Mouse (Mus musculus): ENCODE measurements around the gene Imp3.

Imp3 gene

DNA sequence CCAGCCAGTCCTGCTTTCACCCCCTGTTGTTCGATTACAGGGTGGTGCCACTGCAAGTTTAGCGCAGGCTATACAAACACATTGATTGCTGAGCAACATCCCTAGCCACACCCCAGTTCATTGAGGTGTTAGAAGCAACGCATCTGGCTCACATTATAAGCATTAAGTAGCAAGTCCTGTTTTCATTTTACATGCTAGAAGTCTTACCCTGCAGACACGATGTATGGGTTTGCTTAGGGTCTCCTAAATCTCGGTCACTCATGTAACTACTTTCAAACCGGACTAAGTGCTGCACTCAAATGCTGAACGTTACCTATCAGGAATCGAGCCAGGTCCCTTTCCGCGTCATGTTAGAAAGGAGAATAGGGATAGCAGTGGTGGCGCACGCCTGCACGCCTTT, 12.5 kb downstream of the Imp3 start:
- in situ Hi-C loops (cut with MboI; ENCODE audit: unreplicated experiment in 2 of 2): loop anchor here (10.0 to 25.0 kb wide), 3 partner anchors 105 to 563 kb away; partner anchors contain the start of genes Cox5a (in 1 of the 2) and Rpp25 (in 1 of the 2)

DNA sequence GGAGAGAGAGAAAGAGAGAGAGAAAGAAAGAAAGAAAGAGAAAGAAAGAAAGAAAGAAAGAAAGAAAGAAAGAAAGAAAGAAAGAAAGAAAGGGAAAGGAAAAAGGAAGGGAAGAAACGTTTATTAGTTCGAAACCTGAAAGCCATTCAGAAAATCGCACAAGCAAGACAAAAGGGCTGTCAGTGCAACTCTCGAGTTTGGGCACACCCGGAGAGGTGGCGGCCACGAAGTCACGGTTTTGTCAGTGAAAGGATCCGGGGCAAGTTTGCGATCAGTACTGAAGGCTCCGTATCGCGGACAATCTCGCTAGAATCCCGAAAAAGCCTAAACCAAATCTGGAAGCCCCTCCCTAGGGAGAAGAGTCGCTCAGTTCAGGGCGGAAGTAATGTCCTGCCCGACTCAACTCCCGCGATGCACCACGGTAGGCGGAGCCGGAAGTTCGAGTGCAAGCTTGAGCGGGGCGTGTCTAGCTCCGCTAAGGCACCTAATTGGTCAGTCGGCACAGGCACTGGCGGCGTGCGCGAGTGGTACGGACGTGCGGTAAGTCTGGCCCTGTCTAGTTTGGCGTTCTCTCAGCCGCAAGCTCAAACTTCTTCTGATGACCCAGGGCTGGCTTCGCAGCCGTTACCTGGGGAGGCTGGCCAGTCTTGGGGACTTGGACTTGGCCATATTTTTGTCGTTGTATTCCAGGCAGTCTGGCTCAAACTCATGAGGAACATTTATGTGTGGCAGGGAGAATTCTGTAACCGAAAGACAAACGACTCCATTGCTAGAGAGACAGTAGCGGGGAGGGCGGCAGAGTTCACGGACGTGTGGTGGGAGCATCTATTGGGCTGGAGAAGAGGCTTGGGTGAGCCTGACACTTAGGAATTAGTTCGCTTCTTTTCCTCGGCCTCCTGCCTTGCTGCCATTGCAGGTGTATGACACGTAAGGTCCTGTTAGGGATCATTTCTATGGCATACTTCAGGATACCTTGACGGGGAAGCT, 13.4 kb downstream of the Imp3 start, which contains the start of gene Snupn:
Gene Snupn, plus strand, starts transcription at position 465 of the 987 bp plus-strand sequence.
- in situ Hi-C loops (cut with MboI; ENCODE audit: unreplicated experiment in 2 of 2): no loop called here

DNA sequence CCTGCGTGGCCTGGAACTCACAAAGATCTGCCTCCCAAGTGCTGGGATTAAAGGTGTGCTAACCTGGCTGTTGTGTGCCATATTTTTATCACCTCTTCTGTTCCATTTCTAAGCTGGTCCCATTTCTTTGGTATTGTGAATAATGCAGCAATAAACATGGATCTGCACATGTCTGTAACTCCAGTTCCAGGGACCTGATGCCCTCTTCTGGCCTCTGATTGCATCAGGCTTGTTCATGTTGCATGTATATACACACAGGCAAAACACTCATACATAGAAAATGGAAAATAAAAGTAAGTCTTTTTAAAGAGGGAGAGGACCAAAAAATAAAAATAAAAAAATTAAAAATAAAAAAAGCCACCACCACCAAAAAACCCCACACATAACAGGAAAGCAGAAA, 16.3 kb downstream of the Imp3 start:
- in situ Hi-C loops (cut with MboI; ENCODE audit: unreplicated experiment in 2 of 2): no loop called here

DNA sequence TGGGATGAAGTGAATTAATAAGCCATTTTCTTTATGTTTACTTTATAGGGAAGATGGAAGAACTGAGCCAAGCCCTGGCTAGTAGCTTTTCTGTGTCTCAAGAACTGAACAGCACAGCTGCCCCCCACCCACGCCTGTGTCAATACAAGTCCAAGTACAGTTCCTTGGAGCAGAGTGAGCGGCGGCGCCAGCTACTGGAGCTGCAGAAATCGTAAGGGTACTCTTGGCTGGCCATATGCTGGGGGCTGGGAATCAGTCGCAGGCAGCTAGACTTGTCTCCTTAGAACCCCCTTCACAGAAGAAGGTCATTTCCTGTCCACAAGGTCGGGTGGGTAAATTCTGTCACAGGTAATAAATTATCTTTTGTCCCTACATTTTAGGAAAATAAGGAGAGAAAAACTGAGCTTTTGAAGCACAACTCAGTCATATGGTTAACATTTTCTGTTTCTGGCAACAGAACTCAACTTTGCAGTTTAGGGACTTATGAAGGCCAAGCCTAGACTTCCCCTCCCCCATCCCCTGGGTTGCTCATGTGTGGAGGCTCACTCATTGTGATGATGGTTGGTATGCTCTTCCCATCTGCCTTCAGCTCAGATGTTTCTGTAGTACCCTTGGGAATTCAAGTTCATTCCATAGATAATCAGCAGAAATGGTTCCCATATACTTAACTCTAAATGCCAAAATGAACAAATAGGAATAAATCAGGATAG, 19.8 kb downstream of the Imp3 start:
- in situ Hi-C loops (cut with MboI; ENCODE audit: unreplicated experiment in 2 of 2): no loop called here

DNA sequence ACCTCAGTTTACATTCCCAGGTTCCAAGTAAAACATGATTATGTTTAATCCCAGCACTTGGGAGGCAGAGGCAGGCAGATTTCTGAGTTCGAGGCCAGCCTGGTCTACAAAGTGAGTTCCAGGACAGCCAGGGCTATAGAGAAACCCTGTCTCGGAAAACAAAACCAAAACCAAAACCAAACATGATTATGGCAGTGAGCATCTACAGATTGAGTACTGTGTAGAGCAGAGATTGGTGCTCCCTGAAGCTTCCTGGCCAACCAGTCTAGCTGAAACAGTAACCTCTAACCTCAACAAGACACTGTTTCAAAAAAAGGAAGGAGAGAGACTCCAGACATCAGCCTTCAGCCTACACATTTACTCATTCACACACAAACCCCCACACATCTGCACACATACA, 21.4 kb downstream of the Imp3 start:
- in situ Hi-C loops (cut with MboI; ENCODE audit: unreplicated experiment in 2 of 2): no loop called here

DNA sequence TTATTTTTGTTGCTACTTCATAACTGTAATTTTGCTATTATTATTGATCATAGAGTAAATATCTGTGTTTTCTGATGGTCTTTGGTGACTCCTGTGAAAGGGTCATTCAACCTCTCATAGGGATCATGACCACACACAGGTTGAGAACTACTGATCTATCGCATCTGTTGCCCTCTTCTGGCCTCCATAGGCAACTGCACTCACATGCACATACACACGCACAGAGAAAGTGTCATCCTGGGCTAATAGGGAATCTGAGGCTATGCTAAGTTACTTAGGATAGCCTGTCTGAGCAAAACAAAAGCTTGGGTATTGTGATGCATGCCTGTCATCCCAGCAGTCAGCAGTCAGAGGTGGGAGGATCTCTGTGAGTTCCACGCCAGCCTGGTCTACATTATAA, 24.3 kb downstream of the Imp3 start:
- in situ Hi-C loops (cut with MboI; ENCODE audit: unreplicated experiment in 2 of 2): no loop called here

DNA sequence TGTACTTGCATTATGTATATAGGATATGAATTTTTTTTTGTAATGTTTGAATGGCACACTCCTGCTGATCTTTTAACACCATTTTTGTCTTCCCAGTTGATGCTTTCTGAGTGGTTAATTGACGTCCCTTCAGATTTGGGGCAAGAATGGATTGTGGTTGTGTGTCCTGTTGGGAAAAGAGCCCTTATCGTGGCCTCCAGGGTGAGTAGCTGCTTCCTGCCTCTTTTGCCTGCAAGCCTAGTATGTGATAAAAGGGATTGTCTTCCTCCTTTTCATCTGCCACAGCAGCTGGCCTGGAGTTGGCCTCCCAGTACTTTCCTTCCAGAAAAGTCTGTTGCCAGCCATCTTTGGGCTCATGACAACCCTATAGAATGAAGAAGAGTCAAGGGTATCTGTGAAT, 32.9 kb downstream of the Imp3 start:
- in situ Hi-C loops (cut with MboI; ENCODE audit: unreplicated experiment in 2 of 2): no loop called here

DNA sequence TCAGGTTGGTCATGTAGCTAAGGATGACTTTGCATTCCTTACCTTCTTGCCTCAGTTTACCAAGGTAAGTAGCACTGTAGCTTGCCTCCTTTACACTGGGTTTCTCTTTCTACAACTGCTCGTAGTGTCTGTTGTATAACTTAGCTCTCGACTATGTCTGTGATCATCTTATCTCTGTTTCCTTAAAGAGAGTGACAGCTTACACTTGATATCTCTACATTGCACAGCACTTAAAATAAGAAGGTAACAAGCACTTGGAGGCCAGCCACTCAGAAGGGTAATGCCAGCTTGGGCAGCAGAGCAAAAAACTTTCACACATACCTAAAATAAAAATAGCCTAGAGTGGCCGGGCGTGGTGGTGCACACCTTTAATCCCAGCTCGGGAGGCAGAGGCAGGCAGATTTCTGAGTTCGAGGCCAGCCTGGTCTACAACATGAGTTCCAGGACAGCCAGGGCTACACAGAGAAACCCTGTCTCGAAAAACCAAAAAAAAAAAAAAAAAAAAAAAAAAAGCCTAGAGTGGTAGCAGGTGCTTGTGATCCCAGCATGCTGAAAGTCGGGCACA, 36.8 kb downstream of the Imp3 start:
- in situ Hi-C loops (cut with MboI; ENCODE audit: unreplicated experiment in 2 of 2): no loop called here

DNA sequence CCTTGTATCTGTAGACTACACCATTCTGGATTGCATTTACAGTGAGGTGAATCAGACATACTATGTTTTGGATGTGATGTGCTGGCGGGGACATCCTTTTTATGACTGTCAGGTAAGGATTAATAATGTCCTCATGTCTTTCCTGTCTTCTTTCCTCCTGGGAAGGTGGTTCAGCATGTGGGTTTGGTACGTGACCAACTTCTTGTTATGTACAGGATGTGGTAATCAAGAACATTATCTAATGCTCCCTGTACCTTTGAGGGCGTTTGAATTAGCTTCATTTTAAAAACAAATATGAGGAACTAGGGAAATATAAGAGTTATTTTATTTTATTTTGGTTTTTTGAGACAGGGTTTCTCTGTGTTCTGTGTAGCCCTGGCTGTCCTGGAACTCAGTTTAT, 37.9 kb downstream of the Imp3 start:
- in situ Hi-C loops (cut with MboI; ENCODE audit: unreplicated experiment in 2 of 2): no loop called here

DNA sequence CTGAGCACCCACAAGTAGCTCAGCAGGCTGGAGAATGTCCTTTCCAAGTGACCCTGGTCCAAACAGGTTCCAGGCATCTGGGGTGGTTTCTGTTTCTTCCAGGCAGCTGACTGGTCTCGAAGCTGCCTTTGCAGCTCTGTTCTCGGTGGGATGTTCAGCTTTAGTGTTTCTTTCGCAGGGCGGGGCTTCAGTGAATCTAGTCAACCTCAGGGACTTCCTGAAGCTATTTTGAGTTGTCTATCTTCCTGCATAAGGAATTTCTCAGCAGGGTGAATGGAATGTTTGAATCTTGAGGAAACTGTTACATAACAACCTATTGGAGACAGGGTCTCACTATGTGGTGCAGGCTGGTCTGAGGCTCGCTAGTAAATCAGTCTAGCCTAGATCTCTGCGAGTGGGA, 42.9 kb downstream of the Imp3 start:
- in situ Hi-C loops (cut with MboI; ENCODE audit: unreplicated experiment in 2 of 2): no loop called here

DNA sequence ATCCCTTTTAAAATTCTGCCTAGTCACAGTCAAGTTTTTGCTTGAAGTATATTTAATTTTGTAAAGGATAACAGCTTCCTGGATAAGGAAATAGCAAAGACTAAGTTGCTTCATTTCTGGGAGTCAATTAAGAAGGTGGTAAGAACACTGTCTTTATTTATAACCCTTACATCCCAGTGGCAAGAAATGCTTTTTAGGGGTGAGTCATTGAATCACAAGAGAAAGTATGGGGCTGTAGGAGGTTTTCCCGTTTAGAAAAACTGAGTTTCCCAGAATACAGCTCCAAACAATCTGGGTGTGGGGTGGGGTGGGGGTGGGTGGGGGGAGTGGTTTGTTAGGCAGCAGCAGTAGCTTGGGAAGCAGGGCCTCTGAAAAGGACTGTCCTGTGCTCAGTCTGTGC, 44.2 kb downstream of the Imp3 start:
- in situ Hi-C loops (cut with MboI; ENCODE audit: unreplicated experiment in 2 of 2): no loop called here
